Mouse (Mus musculus) heart, adult 8-10 months (tissue): ENCODE measurements at regions not wholly inside any gene's neighbourhood (a gene's known extent, or its start where the extent isn't known, plus 50 kb on each side); places are given as distances from the start of the nearest gene placed in this dataset.
A peak's percentile ranks its signal among the peaks of the same experiment; 100 is the strongest.
"Not testable (repeated sequence)": the region's sequence is repeated elsewhere in the genome, so short reads cannot be mapped to it uniquely, and the experiment has no call there.

Source experiments
- DNase-seq: peaks from one replicate; pipeline ENCODE4 v3.0.0; 2022; ENCODE audit warnings: low spot score

GRCm38 (mm10) chr13:12726831-12727230, 73.0 kb downstream of the Prl2c3 start:
- not testable (repeated sequence) for DNase-seq

- not testable (repeated sequence) for DNase-seq
These were observed 81.8 kb downstream of the Prl2c3 start for GRCm38 (mm10) chr13:12717972-12718546.

DNA sequence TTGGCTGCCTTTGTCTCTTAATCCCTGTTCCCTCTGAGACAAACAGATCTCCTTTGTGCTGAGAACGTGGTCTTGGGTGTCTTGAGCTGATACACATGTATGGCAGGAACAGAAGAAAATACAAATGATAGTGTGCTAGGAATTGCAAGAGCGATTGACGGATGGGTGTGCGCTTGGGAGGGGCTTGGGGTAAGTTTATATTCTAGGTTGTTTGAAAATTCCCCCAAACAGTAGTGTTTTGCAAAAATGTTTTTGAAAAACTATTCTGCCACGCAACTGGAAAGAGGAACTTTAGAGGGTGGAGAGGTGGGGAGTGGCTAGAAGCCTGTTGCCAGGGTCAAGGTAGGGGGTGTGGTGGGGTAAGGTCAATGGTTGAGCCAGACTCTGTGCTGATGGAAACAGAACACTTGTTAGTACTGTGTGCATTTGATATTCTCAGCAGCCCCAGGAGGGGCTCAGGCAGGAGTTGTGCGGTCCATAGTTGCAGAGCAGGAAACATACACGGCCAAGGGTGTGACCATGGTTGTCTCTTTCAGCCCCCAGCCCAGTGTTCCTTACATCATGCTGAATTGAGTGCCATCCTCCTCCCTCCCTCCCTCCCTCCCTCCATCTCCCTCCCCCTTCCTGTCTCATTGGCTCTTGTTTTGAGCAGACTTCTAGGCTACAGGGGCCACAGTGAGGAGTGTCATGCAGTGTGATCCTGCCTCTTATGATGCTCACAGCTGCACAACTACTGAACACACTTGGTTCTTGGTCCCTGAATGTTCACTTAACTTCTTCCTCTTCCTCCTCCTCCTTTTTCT, 88.2 kb downstream of the Prl2c3 start:
- no peak for DNase-seq

- DNase-seq: peak; percentile 40
These were observed 96.9 kb downstream of the Prl2c3 start for GRCm38 (mm10) chr13:12702804-12703612.

- DNase-seq: peak; percentile 57
These were observed 97.6 kb downstream of the Prl2c3 start for GRCm38 (mm10) chr13:12702111-12702803.

DNA sequence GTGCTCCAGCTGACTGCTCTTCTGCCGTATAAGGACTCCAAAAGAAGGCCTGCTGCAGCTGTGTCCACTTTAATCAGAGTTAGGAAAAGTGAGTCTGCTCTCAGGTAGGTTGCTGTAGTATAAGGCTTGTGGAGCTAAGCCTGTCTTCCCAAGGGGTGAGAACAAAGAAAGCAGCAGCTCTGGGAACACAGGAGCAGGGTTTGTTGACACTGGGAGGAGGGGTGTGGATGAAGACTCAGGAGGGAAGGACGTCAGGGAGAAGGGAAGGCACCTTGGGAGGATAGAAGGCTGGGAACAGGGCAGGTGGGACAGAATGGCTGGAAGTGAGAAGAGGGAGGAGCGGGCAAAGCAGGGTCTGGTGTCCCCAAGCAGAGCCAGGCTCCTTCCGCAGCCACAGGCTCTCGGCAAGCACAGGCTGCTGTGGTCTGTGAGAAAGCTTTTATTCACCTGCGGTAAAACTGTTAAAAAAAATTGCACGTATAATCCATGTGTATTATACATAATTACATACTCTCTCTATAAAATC, 106.2 kb downstream of the Prl2c3 start:
- not testable (repeated sequence) for DNase-seq

GRCm38 (mm10) chr13:12688778-12689177, 111.1 kb downstream of the Prl2c3 start:
- not testable (repeated sequence) for DNase-seq

GRCm38 (mm10) chr13:12688149-12688548, 111.7 kb downstream of the Prl2c3 start:
- not testable (repeated sequence) for DNase-seq

GRCm38 (mm10) chr13:12680954-12681571, 115.4 kb downstream of the Ero1lb start:
- not testable (repeated sequence) for DNase-seq

GRCm38 (mm10) chr13:12680283-12680953, 114.7 kb downstream of the Ero1lb start:
- DNase-seq: peak; percentile 72

- DNase-seq: no peak
These were observed 111.7 kb downstream of the Ero1lb start for GRCm38 (mm10) chr13:12677372-12677771.

GRCm38 (mm10) chr13:12671011-12671410, 105.3 kb downstream of the Ero1lb start:
- DNase-seq: not testable (repeated sequence)

DNA sequence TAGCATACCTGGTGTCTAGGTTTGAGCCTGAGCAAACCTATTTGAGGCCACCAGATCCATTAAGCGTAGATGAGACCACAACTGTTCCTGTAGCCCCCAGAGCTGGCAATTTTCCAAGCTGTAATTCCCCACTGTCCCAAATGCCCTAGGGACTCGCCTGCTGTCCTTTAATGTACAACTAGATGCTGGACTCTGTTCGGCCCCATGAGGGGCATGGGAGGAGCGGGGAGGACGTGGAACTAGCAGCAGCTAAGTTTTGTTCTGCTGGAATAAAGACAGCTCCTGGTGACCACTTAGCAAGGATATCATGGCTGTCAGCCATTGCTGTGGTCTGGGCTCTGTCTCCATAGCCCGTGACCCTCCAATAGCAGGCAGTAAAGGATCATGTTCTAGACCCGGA, 103.1 kb downstream of the Ero1lb start:
- DNase-seq: not testable (repeated sequence)

DNA sequence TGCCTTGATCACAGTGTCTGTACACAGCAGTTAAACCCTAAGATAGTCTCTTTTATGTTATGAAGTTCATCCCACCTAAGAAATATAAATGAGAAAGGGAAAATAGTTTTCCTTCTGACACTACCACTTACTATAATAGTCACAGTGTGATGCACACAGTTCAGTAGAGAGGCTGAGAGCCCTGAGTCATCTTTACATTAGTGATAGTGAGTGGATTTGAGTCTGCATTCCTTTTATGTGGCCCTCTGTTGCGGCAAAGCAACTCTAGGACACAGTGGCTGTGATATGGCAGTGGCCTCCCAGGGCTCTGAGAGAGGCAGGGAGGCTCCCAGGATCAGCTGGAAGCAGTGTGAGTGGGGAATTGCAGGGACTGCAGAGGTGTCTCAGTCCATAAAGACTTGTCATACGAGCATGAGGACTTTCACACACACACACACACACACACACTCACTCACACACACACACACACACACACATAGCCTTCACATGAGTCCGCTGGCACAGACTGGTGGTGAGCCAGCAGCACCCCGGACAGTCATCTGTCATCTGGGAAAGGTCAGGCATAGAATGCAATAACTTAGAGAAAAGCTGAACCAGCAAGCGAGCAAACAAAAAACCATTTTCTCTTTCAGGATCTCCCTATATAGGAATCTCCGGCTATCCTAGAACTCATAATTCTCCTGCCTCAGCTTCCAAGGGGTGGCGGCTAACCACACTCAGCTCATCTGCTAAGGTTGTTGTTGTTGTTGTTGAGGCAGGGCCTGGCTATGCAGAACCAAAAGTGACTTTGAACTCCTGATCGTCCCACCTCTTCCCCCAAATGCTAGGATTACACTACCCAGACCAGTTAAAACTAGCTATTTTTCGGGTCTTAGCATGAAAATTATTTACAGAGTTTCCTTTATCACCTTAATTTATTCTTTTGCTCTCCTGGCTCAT, 102.3 kb downstream of the Ero1lb start:
- DNase-seq: not testable (repeated sequence)

GRCm38 (mm10) chr13:12666050-12666449, 100.4 kb downstream of the Ero1lb start:
- not testable (repeated sequence) for DNase-seq
